Mouse (Mus musculus) cerebellum, adult 2 months (tissue): ENCODE measurements around the gene Bspry.

ENCODE experiments used
- CTCF ChIP-seq: fragments of 200-500 bp; IDR thresholded peaks from 2 replicates; pipeline ENCODE4 v1.5.1; 2011; ENCODE audit warnings: low read depth, mild to moderate bottlenecking, control low read depth, low read length, moderate library complexity, borderline replicate concordance; ENCODE audit not compliant: insufficient read depth
- POLR2A ChIP-seq: fragments of 200-500 bp; IDR thresholded peaks from 2 replicates; pipeline ENCODE4 v1.6.1; 2011; ENCODE audit warnings: low read length, control low read depth, borderline replicate concordance; ENCODE audit not compliant: insufficient read depth

- TF ChIP-seq CTCF (no peak), POLR2A (peak; percentile 57; the same call in 1 of the 2 replicates)
These were observed 38.7 kb downstream of the Bspry start for GRCm38 (mm10) chr4:62518416-62519121.
